Mouse (Mus musculus) heart, postnatal 0 days (tissue): ENCODE data around the gene 1700016H13Rik.

ENCODE experiments used
- CTCF ChIP-seq: IDR thresholded peaks from 2 replicates; pipeline ENCODE4 v1.5.1; 2016; ENCODE audit warnings: antibody characterized with exemption, control low read depth, low read depth
- EP300 ChIP-seq: IDR thresholded peaks from 2 replicates; pipeline ENCODE4 v1.6.1; 2016; ENCODE audit warnings: antibody characterized with exemption, low read depth

DNA sequence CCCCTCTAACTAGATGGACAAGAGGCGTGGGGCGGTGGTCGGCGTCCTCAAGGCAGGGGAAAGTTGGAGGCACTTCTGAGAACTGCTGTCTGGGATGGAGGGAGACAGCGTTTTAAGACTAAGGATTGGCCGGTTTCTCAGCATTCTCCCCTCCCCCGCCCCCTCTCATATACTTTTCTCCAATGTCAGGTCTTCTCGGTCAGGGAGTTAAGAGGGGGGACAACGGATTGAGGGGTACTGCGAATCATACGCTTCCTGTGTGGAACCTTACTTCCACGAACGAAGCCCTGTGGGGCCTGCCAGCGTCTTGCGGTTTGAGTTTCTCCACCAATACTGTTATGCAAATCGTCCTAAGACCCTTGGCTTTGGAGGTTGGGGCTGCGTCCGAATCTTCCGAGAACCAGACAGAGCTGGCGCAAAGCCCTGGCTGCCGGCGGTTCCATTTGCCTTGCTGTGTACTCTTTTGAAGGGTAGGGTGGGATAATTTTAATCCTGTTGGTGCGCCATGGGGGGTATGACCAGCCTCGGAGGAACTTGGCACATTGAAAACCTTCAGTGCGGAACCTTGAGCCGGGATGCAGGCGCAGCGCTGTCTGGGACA is 37.3 kb upstream of the 1700016H13Rik start:
- no peak for TF ChIP-seq CTCF
- TF ChIP-seq EP300: no peak
